Mouse (Mus musculus) T-helper 17 cell (primary cell): ENCODE data around the gene Bmp8b.

Source experiments
- in situ Hi-C, 2 experiments: fragments of 300-600 bp; cut with MboI, MseI; formaldehyde crosslinking; loops; 1 replicate in 1 of 2; 2 replicates in 1 of 2; pipeline ENCODE4 v1.15.1; 2025; ENCODE audit warnings: high pct_unique_total_duplicates in 2 of 2

Gene Bmp8b

DNA sequence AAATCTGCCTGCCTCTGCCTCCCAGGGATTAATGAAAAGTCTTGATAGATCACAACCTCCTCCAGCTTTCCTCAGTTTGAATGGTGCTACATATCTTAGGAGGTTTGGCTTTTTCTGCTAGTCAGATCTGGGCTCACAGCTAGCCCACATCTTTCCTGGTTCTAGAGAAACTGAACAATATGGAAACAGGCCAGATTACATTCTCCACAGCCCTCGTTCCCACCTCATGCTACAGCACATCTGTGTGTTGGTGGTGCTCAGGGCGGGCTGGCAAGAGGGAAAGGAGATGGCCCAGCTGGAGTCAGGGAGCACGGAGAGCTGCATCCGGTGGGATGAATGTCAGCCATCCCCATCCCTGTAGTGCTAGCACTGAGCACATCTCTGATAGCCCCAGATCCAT, 5.8 kb downstream of the Bmp8b start:
- in situ Hi-C loops, result loop anchor here in 1 of 2 experiments (5.0 kb wide), 1 partner anchor 217 kb away; no protein-coding TSS in a partner anchor

DNA sequence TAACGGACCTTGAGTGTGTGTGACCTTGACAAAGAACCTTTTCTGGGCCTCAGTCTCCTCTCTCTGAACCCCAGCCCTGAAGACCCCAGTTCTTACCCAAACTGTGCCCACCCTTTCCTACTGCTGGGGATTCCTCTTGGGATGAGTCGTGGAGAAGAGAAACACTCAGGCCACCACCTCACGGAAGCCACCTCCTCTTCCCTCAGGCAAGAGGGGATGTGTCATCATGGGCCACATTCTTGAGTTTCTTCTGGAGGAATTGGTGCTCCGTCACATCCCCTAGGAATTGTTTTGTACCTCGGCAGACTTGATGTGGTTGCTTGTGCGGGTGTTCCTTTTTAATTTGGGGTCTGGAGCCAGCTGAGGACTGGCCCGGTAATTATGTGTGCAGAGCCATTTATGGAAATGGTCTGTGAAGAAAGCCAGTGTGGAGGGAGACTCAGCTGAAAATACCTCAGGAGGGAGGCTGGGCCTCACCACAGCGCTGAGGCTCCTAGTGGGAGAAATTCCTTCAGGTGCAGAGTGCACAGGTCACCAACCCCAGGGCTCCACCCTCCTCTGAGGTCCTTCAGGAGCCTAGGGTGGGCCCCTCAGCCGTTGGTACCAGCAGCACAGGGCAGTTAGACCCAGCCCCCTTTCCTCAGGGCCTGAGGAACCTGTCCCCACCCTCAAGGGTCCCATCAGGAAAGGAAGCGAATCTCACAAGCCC, 6.5 kb downstream of the Bmp8b start:
- in situ Hi-C loops, result loop anchor here in 1 of 2 experiments (5.0 kb wide), 1 partner anchor 216 kb away; no protein-coding TSS in a partner anchor

DNA sequence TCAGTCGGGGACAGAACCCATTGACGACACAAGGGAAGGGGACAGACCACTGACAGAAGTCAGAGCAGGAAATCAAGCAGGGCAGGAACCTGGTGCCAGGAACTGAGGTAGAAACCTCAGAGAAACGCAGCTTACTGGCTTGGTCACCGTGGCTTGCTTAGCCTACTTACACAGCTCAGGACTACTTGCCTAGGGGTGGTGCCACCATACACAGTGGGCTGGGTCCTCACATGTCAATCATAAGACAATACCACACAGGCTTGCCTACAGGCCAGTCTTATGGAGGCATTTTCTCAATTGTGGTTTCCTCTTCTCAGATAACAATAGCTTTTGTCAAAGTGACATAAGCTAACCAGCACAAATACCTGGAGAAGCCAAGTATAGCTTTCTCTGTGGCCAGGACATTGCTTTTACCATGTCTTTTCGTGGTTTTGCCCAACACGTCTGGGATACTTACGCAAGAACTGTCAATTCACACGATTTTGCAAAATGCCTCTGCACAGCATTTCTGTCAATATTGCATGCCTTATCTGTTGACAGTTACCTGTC, 7.3 kb downstream of the Bmp8b start:
- in situ Hi-C loops, result loop anchor here in 1 of 2 experiments (5.0 kb wide), 1 partner anchor 215 kb away; no protein-coding TSS in a partner anchor

GRCm38 (mm10) chr4:123114651-123115050, 9.7 kb downstream of the Bmp8b start:
- in situ Hi-C loops, result loop anchor here (5.0 kb wide), 2 partner anchors 208 to 213 kb away; partner anchors contain the start of gene Oxct2a (in 1 of the 2)

DNA sequence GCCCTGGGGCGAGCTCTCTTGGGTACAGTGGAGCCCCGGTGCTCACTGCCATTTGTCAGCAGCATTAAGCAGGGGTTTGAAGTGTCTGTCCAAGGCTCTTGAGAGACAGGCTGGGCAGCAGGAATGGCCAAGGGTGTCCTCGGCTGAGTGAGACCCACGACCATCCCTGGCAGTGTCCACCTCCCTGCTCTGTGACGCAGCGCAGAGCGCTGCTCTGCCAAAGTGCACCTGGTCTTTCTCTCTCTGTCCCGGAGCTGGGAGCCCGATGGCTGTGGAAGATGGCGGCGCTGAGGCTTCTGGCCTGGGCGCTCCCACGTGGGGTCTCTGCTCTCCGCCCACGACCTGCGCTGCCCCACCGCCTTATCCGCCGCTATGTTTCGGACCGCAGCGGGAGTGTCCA, 11.0 kb downstream of the Bmp8b start, which contains the start of gene Oxct2b:
TSS of gene Oxct2b (plus strand) at position 256 of the 400 bp plus-strand sequence.
- in situ Hi-C loops, result loop anchor here in 1 of 2 experiments (5.0 kb wide), 1 partner anchor 206 kb away; the partner anchor contains the start of gene Oxct2a

DNA sequence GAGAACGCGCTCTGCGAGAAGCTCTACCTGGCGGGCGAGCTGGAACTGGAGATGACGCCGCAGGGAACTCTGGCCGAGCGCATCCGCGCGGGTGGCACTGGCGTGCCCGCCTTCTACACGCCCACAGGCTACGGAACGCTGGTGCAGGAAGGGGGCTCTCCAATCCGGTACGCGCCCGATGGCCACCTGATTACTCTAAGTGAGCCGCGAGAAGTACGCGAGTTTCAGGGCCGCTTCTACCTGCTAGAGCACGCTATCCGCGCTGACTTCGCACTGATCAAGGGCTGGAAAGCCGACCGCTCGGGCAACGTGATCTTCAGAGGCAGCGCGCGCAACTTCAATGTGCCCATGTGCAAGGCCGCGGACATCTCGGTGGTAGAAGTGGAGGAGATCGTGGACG, 11.7 kb downstream of the Bmp8b start:
- in situ Hi-C loops, result loop anchor here in 1 of 2 experiments (5.0 kb wide), 1 partner anchor 206 kb away; the partner anchor contains the start of gene Oxct2a

- in situ Hi-C loops, result no loop called here
Observed at GRCm38 (mm10) chr4:123121286-123121685, 16.3 kb downstream of the Bmp8b start.

DNA sequence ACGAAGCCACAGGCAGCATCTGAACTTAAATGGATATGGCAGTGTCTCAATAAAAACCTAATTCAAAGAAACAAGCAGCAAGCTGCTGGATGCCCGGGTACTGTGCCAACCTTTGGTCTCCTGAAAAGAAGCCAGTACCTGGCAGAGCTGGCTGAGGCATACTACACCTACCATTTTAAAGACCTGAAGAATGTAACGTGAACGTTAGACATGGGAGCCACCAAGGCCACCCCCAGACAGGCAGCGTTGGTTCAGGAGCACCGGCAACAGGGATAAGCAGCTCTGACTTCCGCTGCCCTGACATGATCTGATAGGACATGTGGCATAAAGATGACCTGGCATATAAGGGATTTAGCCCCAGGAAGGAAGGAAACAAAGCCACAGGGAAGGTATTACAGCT, 21.7 kb downstream of the Bmp8b start:
- in situ Hi-C loops, result loop anchor here in 1 of 2 experiments (25.0 kb wide), 1 partner anchor 786 kb away; the partner anchor contains the start of genes 4930535I16Rik, Mycbp and Rragc

GRCm38 (mm10) chr4:123127051-123127450, 22.1 kb downstream of the Bmp8b start:
- in situ Hi-C loops, result loop anchor here in 1 of 2 experiments (25.0 kb wide), 1 partner anchor 785 kb away; the partner anchor contains the start of genes 4930535I16Rik, Mycbp and Rragc

- in situ Hi-C loops, result loop anchor here in 1 of 2 experiments (25.0 kb wide), 1 partner anchor 775 kb away; the partner anchor contains the start of genes 4930535I16Rik, Mycbp and Rragc
Observed at GRCm38 (mm10) chr4:123137551-123137950, 32.6 kb downstream of the Bmp8b start.

DNA sequence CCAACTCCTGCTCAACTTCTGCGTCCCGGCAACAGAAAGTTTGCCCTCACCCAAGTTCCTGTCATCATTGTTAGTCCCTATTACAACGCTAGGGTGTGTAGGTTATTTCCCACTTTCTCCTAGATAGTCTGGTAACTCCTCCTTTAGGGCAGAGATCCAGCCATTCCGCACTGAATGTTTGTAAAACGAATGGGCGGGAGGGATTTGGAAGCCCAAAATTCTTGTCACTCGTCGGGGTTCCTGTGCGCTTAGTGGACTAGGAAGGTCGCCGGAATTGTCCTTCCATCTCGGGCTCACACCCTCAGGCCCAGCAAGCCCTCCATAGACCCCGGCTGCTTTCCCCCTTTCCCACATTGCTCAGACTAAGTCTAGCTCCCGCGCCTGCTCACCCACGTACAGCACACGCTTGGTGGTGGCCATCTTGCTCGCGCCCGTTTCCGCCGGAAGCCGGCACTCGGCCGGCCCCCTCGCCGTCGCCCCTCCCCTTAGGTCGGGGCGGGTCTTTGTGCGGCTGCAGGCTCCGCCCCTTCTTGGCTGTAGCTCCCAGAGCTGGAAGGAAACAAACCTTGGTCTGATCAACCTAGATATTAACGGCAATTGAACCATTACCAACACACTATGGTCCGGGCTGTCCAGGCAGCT, 34.7 kb downstream of the Bmp8b start, which contains the start of gene Ppie:
TSS of gene Ppie (minus strand) at position 439 of the 642 bp plus-strand sequence.
- in situ Hi-C loops, result loop anchor here in 1 of 2 experiments (25.0 kb wide), 1 partner anchor 773 kb away; the partner anchor contains the start of genes 4930535I16Rik, Mycbp and Rragc

DNA sequence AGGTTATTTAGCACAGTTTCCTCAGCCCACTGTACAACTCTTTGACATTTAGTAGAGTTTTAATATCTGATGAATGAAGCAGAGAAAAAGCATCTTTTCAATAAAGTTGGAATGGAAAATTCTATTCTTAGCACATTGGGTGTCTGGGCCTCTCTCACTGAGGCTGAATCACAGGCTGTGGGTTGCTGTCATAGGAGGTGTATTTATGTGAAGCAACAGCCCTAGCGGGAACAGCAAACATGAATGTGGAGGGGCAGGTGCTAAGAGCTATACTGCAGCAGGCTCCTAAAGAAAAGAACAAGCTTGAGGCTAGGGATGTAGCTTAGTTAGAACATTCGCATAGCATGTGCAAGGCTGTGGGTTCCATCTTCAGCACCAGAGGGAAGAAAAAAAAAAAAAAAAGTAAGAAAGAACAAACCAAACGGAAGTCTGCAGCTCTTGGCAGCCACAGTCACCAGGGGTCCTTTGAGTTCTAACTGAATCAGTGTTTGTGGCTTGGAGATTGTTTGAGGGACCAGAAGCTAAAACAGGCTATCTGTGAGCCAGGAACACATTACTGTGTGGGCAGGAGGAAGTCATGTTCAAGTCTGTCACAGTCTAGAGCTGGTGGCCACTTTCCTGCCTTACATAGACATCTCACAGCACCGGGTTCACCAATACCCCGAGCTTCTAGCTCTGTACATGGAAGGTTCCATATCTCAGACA, 42.6 kb downstream of the Bmp8b start:
- in situ Hi-C loops, result loop anchor here in 1 of 2 experiments (25.0 kb wide), 1 partner anchor 765 kb away; the partner anchor contains the start of genes 4930535I16Rik, Mycbp and Rragc

DNA sequence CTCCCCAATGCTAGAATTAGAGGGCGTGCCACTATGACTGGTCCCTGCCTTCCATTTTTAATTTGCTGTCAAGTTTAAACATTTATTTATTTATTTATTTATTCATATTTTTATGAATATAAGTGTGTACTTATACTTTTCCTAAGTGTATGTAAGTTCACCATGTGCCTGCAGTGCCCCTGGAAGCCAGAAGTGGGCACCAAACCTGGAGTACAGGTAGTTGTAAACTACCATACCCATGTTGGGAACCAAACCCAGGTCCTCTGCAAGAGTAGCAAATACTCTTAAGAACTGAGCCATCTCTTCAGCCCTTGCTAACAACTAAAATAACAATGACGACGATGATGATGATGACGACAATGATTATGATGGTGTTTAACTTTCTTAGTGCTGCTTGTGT, 47.0 kb downstream of the Bmp8b start:
- in situ Hi-C loops, result no loop called here

DNA sequence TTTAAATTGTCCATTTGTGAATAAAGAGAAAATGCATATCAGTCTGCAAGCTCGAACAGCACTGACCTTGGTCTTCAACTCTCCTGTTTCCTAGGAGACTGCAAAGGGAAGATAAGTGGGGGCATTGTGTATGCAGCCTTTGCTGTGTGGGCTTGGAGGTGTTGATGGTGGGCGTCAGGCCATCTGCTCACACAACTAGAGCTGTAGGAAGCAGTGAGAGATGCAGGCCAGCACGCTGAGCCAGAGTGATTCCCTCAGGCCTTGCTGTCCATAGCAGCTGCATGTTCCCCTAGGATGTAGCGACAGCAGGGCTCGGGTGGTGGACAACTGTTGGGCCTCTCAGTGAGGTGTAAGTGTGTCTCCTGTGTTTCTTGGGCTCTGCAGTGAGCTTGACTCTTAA, 48.0 kb downstream of the Bmp8b start:
- in situ Hi-C loops, result no loop called here

DNA sequence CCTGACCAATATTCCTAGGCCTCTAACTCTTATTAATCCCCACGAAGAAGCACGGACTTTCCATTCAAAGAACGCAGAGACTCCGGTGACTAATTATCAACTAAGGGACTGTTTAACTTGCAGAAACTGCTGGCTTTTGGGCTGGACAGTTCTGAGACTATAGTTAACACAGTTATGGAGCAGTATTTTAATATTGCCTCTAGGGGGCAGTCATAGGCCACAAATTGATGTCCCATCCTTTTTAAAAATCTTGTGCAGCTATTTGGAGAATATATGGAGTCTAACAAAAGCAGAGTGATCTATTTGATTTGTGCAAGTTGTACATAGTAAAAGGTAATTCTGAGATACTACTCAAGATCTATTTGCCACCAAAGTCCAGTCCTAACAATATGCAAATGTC, 50.0 kb downstream of the Bmp8b start:
- in situ Hi-C loops, result loop anchor here in 1 of 2 experiments (5.0 kb wide), 1 partner anchor 37 kb away; no protein-coding TSS in a partner anchor

- in situ Hi-C loops, result loop anchor here in 1 of 2 experiments (5.0 kb wide), 1 partner anchor 37 kb away; no protein-coding TSS in a partner anchor
Observed at GRCm38 (mm10) chr4:123155427-123155826, 50.5 kb downstream of the Bmp8b start.

- in situ Hi-C loops, result loop anchor here in 1 of 2 experiments (5.0 kb wide), 1 partner anchor 36 kb away; no protein-coding TSS in a partner anchor
Observed at GRCm38 (mm10) chr4:123155840-123156239, 50.9 kb downstream of the Bmp8b start.

- in situ Hi-C loops, result loop anchor here in 1 of 2 experiments (5.0 kb wide), 1 partner anchor 97 kb away; no protein-coding TSS in a partner anchor
Observed at GRCm38 (mm10) chr4:123160571-123160970, 55.6 kb downstream of the Bmp8b start.

DNA sequence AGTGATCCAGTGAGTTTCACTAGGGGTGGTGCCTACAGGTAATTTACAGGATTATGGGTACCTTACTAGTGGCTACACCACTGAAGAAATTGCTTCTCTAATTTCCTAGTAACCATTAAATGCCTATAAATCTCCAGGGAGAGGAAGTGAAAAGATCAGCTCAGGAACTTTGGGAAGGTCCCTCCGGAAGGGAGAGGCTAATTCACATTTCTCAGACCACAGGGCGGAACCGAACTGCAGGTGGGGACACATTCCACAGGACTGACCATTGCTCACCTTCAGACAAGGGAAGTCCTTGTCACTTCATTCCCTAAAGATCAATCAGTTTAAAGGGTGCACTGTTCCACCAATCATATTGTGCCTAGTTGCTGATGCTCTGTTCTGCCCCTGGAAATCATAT, 56.3 kb downstream of the Bmp8b start:
- in situ Hi-C loops, result loop anchor here in 1 of 2 experiments (5.0 kb wide), 1 partner anchor 96 kb away; no protein-coding TSS in a partner anchor

- in situ Hi-C loops, result loop anchor here in 1 of 2 experiments (5.0 kb wide), 1 partner anchor 95 kb away; no protein-coding TSS in a partner anchor
Observed at GRCm38 (mm10) chr4:123162305-123162917, 57.4 kb downstream of the Bmp8b start.
